Mouse (Mus musculus) megakaryocyte-erythroid progenitor cell, adult 5-6 weeks (primary cell): ENCODE data around the gene Cbarp. TPM values are rescaled to one million over a fixed set of nuclear protein-coding genes. Genes with fewer than 3 reads are reported as not detected.

ENCODE experiments used
- total RNA-seq, 2 experiments: library from RNA; stranded (forward) in 1 of 2; stranded (reverse) in 1 of 2; fragments of 200-1000, 215-1000 nt in 1 of 2; fragments of >200 nt in 1 of 2; fragmentation: Nextera tagmentation in 1 of 2; gene quantifications; 2 replicates each; pipeline ENCODE4 v1.2.3; 2014 to 2017

Gene Cbarp
- total RNA-seq, 2 experiments from 2014 or later = 10.5 TPM; not detected in 1

Other genes with a start within 250 kb of the Cbarp start
Only the 30 nearest of the 33 such genes appear.
- gene Gm26602, start 230.0 kb downstream of the Cbarp start, total RNA-seq (2014; fragmentation: Nextera tagmentation) = not detected in 2 replicates
- not detected in 2 replicates for gene Gm26602, start 230.0 kb downstream of the Cbarp start, total RNA-seq (2017)
- 0.31 TPM in 1 of 2 replicates, not detected in the other for gene Kiss1r, start 223.9 kb downstream of the Cbarp start, total RNA-seq (2014; fragmentation: Nextera tagmentation)
- 2.2 TPM in 1 of 2 replicates, not detected in the other for gene Kiss1r, start 223.9 kb downstream of the Cbarp start, total RNA-seq (2017)
- 80.3 and 91.7 TPM in 2 replicates for gene R3hdm4, start 219.6 kb downstream of the Cbarp start, total RNA-seq (2014; fragmentation: Nextera tagmentation)
- gene R3hdm4, start 219.6 kb downstream of the Cbarp start, total RNA-seq (2017) = 35.5 and 38.9 TPM in 2 replicates
- gene Arid3a, start 213.8 kb downstream of the Cbarp start, total RNA-seq (2014; fragmentation: Nextera tagmentation) = 4.4 and 5.9 TPM in 2 replicates
- 5.4 and 6.0 TPM in 2 replicates for gene Arid3a, start 213.8 kb downstream of the Cbarp start, total RNA-seq (2017)
- 82.9 and 86.4 TPM in 2 replicates for gene Wdr18, start 180.7 kb downstream of the Cbarp start, total RNA-seq (2014; fragmentation: Nextera tagmentation)
- gene Wdr18, start 180.7 kb downstream of the Cbarp start, total RNA-seq (2017) = 23.4 and 24.8 TPM in 2 replicates
- gene Grin3b, start 170.1 kb downstream of the Cbarp start, total RNA-seq (2014; fragmentation: Nextera tagmentation) = not detected in 2 replicates
- gene Grin3b, start 170.1 kb downstream of the Cbarp start, total RNA-seq (2017) = not detected in 2 replicates
- 75.5 and 83.0 TPM in 2 replicates for gene Tmem259, start 156.5 kb downstream of the Cbarp start, total RNA-seq (2014; fragmentation: Nextera tagmentation)
- gene Tmem259, start 156.5 kb downstream of the Cbarp start, total RNA-seq (2017) = 47.3 and 63.9 TPM in 2 replicates
- gene Cnn2, start 152.3 kb downstream of the Cbarp start, total RNA-seq (2014; fragmentation: Nextera tagmentation) = 18.0 and 24.6 TPM in 2 replicates
- gene Cnn2, start 152.3 kb downstream of the Cbarp start, total RNA-seq (2017) = 13.8 and 25.6 TPM in 2 replicates
- gene Abca7, start 144.3 kb downstream of the Cbarp start, total RNA-seq (2014; fragmentation: Nextera tagmentation) = 27.0 and 32.9 TPM in 2 replicates
- gene Abca7, start 144.3 kb downstream of the Cbarp start, total RNA-seq (2017) = 11.0 and 12.1 TPM in 2 replicates
- gene Arhgap45, start 124.2 kb downstream of the Cbarp start, total RNA-seq (2014; fragmentation: Nextera tagmentation) = 76.2 and 103 TPM in 2 replicates
- 52.8 and 64.4 TPM in 2 replicates for gene Arhgap45, start 124.2 kb downstream of the Cbarp start, total RNA-seq (2017)
- gene Polr2e, start 101.0 kb downstream of the Cbarp start, total RNA-seq (2014; fragmentation: Nextera tagmentation) = 145 and 157 TPM in 2 replicates
- gene Polr2e, start 101.0 kb downstream of the Cbarp start, total RNA-seq (2017) = 142 and 150 TPM in 2 replicates
- gene Gpx4, start 93.7 kb downstream of the Cbarp start, total RNA-seq (2014; fragmentation: Nextera tagmentation) = 566 and 603 TPM in 2 replicates
- gene Gpx4, start 93.7 kb downstream of the Cbarp start, total RNA-seq (2017) = 483 and 498 TPM in 2 replicates
- gene Sbno2, start 35.3 kb downstream of the Cbarp start, total RNA-seq (2014; fragmentation: Nextera tagmentation) = 34.4 and 39.7 TPM in 2 replicates
- gene Sbno2, start 35.3 kb downstream of the Cbarp start, total RNA-seq (2017) = 12.1 and 12.9 TPM in 2 replicates
- 152 and 213 TPM in 2 replicates for gene Stk11, start 25.0 kb downstream of the Cbarp start, total RNA-seq (2014; fragmentation: Nextera tagmentation)
- 116 and 174 TPM in 2 replicates for gene Stk11, start 25.0 kb downstream of the Cbarp start, total RNA-seq (2017)
- gene Atp5d, start 2.2 kb downstream of the Cbarp start, total RNA-seq (2014; fragmentation: Nextera tagmentation) = 282 and 325 TPM in 2 replicates
- 29.3 and 49.3 TPM in 2 replicates for gene Atp5d, start 2.2 kb downstream of the Cbarp start, total RNA-seq (2017)
- gene Midn, start 7.4 kb upstream of the Cbarp start, total RNA-seq (2014; fragmentation: Nextera tagmentation) = 30.9 and 34.0 TPM in 2 replicates
- 9.4 and 10.5 TPM in 2 replicates for gene Midn, start 7.4 kb upstream of the Cbarp start, total RNA-seq (2017)
- gene Cirbp, start 25.1 kb upstream of the Cbarp start, total RNA-seq (2014; fragmentation: Nextera tagmentation) = 31.5 and 44.0 TPM in 2 replicates
- 30.8 and 73.1 TPM in 2 replicates for gene Cirbp, start 25.1 kb upstream of the Cbarp start, total RNA-seq (2017)
- gene 1600002K03Rik, start 32.1 kb upstream of the Cbarp start, total RNA-seq (2014; fragmentation: Nextera tagmentation) = 14.2 and 22.9 TPM in 2 replicates
- 25.4 and 27.8 TPM in 2 replicates for gene 1600002K03Rik, start 32.1 kb upstream of the Cbarp start, total RNA-seq (2017)
- gene Efna2, start 38.6 kb upstream of the Cbarp start, total RNA-seq (2014; fragmentation: Nextera tagmentation) = 0.40 TPM in 1 of 2 replicates, not detected in the other
- gene Efna2, start 38.6 kb upstream of the Cbarp start, total RNA-seq (2017) = 0.80 TPM in 1 of 2 replicates, not detected in the other
- gene Mum1, start 85.6 kb upstream of the Cbarp start, total RNA-seq (2014; fragmentation: Nextera tagmentation) = 60.8 and 124 TPM in 2 replicates
- 44.2 and 49.0 TPM in 2 replicates for gene Mum1, start 85.6 kb upstream of the Cbarp start, total RNA-seq (2017)
- gene Ndufs7, start 108.3 kb upstream of the Cbarp start, total RNA-seq (2014; fragmentation: Nextera tagmentation) = 196 and 302 TPM in 2 replicates
- 103 and 168 TPM in 2 replicates for gene Ndufs7, start 108.3 kb upstream of the Cbarp start, total RNA-seq (2017)
- 1.2 and 1.7 TPM in 2 replicates for gene Gamt, start 120.2 kb upstream of the Cbarp start, total RNA-seq (2014; fragmentation: Nextera tagmentation)
- gene Gamt, start 120.2 kb upstream of the Cbarp start, total RNA-seq (2017) = 2.1 and 3.0 TPM in 2 replicates
- gene Dazap1, start 120.7 kb upstream of the Cbarp start, total RNA-seq (2014; fragmentation: Nextera tagmentation) = 152 and 163 TPM in 2 replicates
- 269 and 335 TPM in 2 replicates for gene Dazap1, start 120.7 kb upstream of the Cbarp start, total RNA-seq (2017)
- gene Rps15, start 151.6 kb upstream of the Cbarp start, total RNA-seq (2014; fragmentation: Nextera tagmentation) = 4,307 and 4,493 TPM in 2 replicates
- gene Rps15, start 151.6 kb upstream of the Cbarp start, total RNA-seq (2017) = 2,815 and 2,969 TPM in 2 replicates
- gene Apc2, start 155.1 kb upstream of the Cbarp start, total RNA-seq (2014; fragmentation: Nextera tagmentation) = 0.07 TPM in 1 of 2 replicates, not detected in the other
- not detected in 2 replicates for gene Apc2, start 155.1 kb upstream of the Cbarp start, total RNA-seq (2017)
- 34.1 and 50.4 TPM in 2 replicates for gene 2310011J03Rik, start 179.7 kb upstream of the Cbarp start, total RNA-seq (2014; fragmentation: Nextera tagmentation)
- gene 2310011J03Rik, start 179.7 kb upstream of the Cbarp start, total RNA-seq (2017) = 16.6 and 21.3 TPM in 2 replicates
- 16.1 and 23.0 TPM in 2 replicates for gene Pcsk4, start 188.7 kb upstream of the Cbarp start, total RNA-seq (2014; fragmentation: Nextera tagmentation)
- 1.6 and 2.6 TPM in 2 replicates for gene Pcsk4, start 188.7 kb upstream of the Cbarp start, total RNA-seq (2017)
- gene Reep6, start 189.1 kb upstream of the Cbarp start, total RNA-seq (2014; fragmentation: Nextera tagmentation) = 23.1 and 23.7 TPM in 2 replicates
- gene Reep6, start 189.1 kb upstream of the Cbarp start, total RNA-seq (2017) = 2.7 and 6.8 TPM in 2 replicates
- gene Adamtsl5, start 207.6 kb upstream of the Cbarp start, total RNA-seq (2014; fragmentation: Nextera tagmentation) = 1.5 and 3.3 TPM in 2 replicates
- 0.30 and 2.3 TPM in 2 replicates for gene Adamtsl5, start 207.6 kb upstream of the Cbarp start, total RNA-seq (2017)
- 0.79 TPM in 1 of 2 replicates, not detected in the other for gene Plk5, start 215.6 kb upstream of the Cbarp start, total RNA-seq (2014; fragmentation: Nextera tagmentation)
- not detected in 2 replicates for gene Plk5, start 215.6 kb upstream of the Cbarp start, total RNA-seq (2017)